In the genomic region with DNA sequence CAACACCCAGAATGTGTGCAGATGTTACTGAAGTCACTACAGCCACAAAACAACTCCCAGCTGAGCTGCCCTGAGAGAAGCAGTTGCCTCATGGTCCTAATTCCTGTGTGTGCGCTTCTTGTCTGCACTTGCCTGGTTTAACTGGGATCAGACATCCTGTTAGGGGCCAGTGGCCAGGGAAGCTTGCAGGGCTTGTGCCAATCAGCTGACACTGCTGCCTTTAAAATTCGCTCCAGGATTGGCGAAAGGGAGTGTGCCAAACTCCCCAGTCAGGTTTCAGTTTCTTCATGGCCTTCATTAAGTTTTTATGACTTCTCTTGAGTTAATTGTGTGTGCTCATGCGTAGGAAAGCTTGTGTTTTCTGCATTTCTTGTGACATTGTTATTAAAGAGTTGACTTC, we compare ENCODE assay signal across 8 mouse cellular contexts. TPM values are rescaled to one million over a fixed set of nuclear protein-coding genes. Genes with fewer than 3 reads are reported as not detected.
A peak's percentile ranks its signal among the peaks of the same experiment; 100 is the strongest.
DNase-seq lines count a peak whose midpoint lies in the region; ATAC-seq lines count a peak whose summit lies in the region.

No protein-coding gene starts in this region.

- DNase-seq in adrenal gland, postnatal 36 days: peak; percentile 37
- DNase-seq in adrenal gland, adult 8-10 months: no peak
- DNase-seq in kidney, adult 8-10 months: peak; percentile 84 to 92
- DNase-seq in thymus, postnatal 36 days: no peak

- peak overlapping the region; percentile 6; the same call in 1 of the 2 replicates for H3K4me2 ChIP-seq in midbrain, embryonic 12.5 days (replicated peaks)
- H3K4me2 ChIP-seq in midbrain, embryonic 16.5 days (ENCODE audit: low read length): no peak overlapping the region
- 0 out of 2 replicates have a peak overlapping the region, but pooled peaks have one; percentile 5 for H3K4me2 ChIP-seq in neural tube, embryonic 12.5 days (replicated peaks)

- H3K27me3 ChIP-seq in midbrain, embryonic 12.5 days: peaks cover 15% of the 10 kb centered on the region
- H3K27me3 ChIP-seq in midbrain, embryonic 16.5 days (ENCODE audit: control insufficient read depth, insufficient read depth, low read depth, low read length): 0 out of 2 replicates have a peak, but pooled peaks cover 6% of the 10 kb centered on the region
- H3K27me3 ChIP-seq in neural tube, embryonic 12.5 days (replicated peaks): peaks cover 5% of the 10 kb centered on the region; the same call in 1 of the 2 replicates

- no peak for ATAC-seq in midbrain, embryonic 12.5 days (ENCODE audit: low FRiP score, low read depth)
- no peak for ATAC-seq in midbrain, embryonic 16.5 days
- ATAC-seq in neural tube, embryonic 12.5 days (ENCODE audit: low FRiP score, low read depth): no peak
- no peak for ATAC-seq in megakaryocyte progenitor cell, adult 5-6 weeks (replicated peaks; ENCODE audit: poor library complexity)

- WGBS in midbrain, embryonic 12.5 days: 87% methylated on average over 4 of the region's 4 CpGs
- 73% methylated on average over 4 of the region's 4 CpGs for WGBS in midbrain, embryonic 16.5 days
- 59% methylated on average over 4 of the region's 4 CpGs for WGBS in neural tube, embryonic 12.5 days

- no peak overlapping the region for H3K4me3 ChIP-seq in midbrain, embryonic 12.5 days
- no peak overlapping the region for H3K4me3 ChIP-seq in midbrain, embryonic 16.5 days (ENCODE audit: low read depth, low read length)
- H3K4me3 ChIP-seq in neural tube, embryonic 12.5 days: no peak overlapping the region

- no peak overlapping the region for H3K27ac ChIP-seq in midbrain, embryonic 12.5 days (replicated peaks)
- no peak overlapping the region for H3K27ac ChIP-seq in midbrain, embryonic 16.5 days (ENCODE audit: low read length)
- no peak overlapping the region for H3K27ac ChIP-seq in neural tube, embryonic 12.5 days

- no peaks in the 10 kb centered on the region; the same call in 1 of the 2 replicates for H3K9me3 ChIP-seq in midbrain, embryonic 12.5 days
- H3K9me3 ChIP-seq in midbrain, embryonic 16.5 days (replicated peaks; ENCODE audit: control insufficient read depth, low read length, poor library complexity, severe bottlenecking): no peaks in the 10 kb centered on the region
- H3K9me3 ChIP-seq in neural tube, embryonic 12.5 days: no peaks in the 10 kb centered on the region

- H3K4me1 ChIP-seq in midbrain, embryonic 12.5 days: peaks cover 13% of the 10 kb centered on the region
- peaks cover 7% of the 10 kb centered on the region; the same call in 1 of the 2 replicates for H3K4me1 ChIP-seq in midbrain, embryonic 16.5 days (ENCODE audit: control insufficient read depth, insufficient read depth, low read length)
- peaks cover 19% of the 10 kb centered on the region for H3K4me1 ChIP-seq in neural tube, embryonic 12.5 days

- no peaks in the 10 kb centered on the region for H3K36me3 ChIP-seq in midbrain, embryonic 12.5 days
- H3K36me3 ChIP-seq in midbrain, embryonic 16.5 days (ENCODE audit: control insufficient read depth, insufficient read depth, low read length): no peaks in the 10 kb centered on the region
- no peaks in the 10 kb centered on the region for H3K36me3 ChIP-seq in neural tube, embryonic 12.5 days

- no peak overlapping the region for H3K9ac ChIP-seq in midbrain, embryonic 12.5 days (replicated peaks)
- no peak overlapping the region for H3K9ac ChIP-seq in midbrain, embryonic 16.5 days (ENCODE audit: low read depth, low read length)
- H3K9ac ChIP-seq in neural tube, embryonic 12.5 days: no peak overlapping the region

RNA-seq across cellular contexts. Expression of gene Myo10, which starts 3.1 kb away (rescaled TPM):
- total RNA-seq in adrenal gland, postnatal 36 days (2021): 100 to 1,000 TPM in 1 of 2 experiments, 10 to 100 TPM in 1; 83.3 to 141 TPM
- total RNA-seq in adrenal gland, adult 8-10 months (2022): 10 to 100 TPM; 59.0 to 68.5 (median 62.0) TPM
- polyA plus RNA-seq in midbrain, embryonic 12.5 days (2016; fragmentation: Nextera tagmentation; extraction: Ambion mirVana): 69.9 and 77.7 TPM in 2 replicates
- 26.8 and 28.8 TPM in 2 replicates for polyA plus RNA-seq in midbrain, embryonic 16.5 days (2015; fragmentation: Nextera tagmentation; extraction: Ambion mirVana)
- polyA plus RNA-seq in neural tube, embryonic 12.5 days (2016; fragmentation: Nextera tagmentation; extraction: Ambion mirVana): 35.0 and 42.8 TPM in 2 replicates
- 2.4 and 2.9 TPM in 2 replicates for total RNA-seq in megakaryocyte progenitor cell, adult 5-6 weeks (2015)
- 3.8 and 4.2 TPM in 2 replicates for total RNA-seq in megakaryocyte progenitor cell, adult 5-6 weeks (2017)

Comparison
In these comparisons a context has a peak if more than half of its experiments do, and no peak if none do; other contexts are left out.
1. DNase-seq: peak in adrenal gland, postnatal 36 days (2 of 2) and kidney, adult 8-10 months (2 of 2); none in adrenal gland, adult 8-10 months (single experiment) and thymus, postnatal 36 days (0 of 2).
2. RNA of gene Myo10, which starts 3.1 kb away (total RNA-seq): 83.3 to 141 TPM in adrenal gland, postnatal 36 days and 59.0 to 68.5 TPM in adrenal gland, adult 8-10 months; 2.4 to 4.2 TPM in megakaryocyte progenitor cell, adult 5-6 weeks; every median in the first group is over 10 times any median in the second.